Mouse (Mus musculus): ENCODE data around the gene C130026I21Rik.
"Not testable (repeated sequence)": the region's sequence is repeated elsewhere in the genome, so short reads cannot be mapped to it uniquely, and the experiment has no call there.

DNA sequence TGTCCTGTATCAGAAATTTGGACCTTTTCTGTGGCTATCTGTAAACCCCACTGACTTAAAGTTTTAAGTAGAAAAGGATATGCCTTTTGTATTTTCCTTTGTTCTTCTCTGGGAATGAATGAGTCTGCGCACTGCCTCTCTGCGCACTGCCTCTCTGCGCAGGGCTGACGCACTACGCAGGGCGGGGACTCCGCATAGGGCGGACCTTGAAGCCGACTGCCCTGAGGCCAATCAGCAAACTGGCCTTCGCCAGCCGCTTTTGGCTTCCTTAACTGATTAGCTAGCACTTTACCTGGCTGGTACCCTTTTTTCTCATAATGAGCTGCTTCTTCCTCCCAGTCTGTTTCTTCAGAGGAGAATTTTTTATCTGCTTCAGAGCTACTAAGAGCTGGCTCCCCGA, 271.1 kb downstream of the C130026I21Rik start:
- TF ChIP-seq CTCF (conservative IDR thresholded peaks at IDR 0.05; ENCODE audit: insufficient read depth, insufficient read length, low read depth, low read length); POLR2A (IDR thresholded peaks at IDR 0.05; ENCODE audit: low read depth, low read length): not testable (repeated sequence)

All from kidney, adult 2 months (tissue).